Mouse (Mus musculus) forebrain, embryonic 12.5 days (tissue): Measurements from ENCODE around the gene Ankrd52. TPM values are rescaled to one million over a fixed set of nuclear protein-coding genes. Genes with fewer than 3 reads are reported as not detected.

ENCODE experiments used
- ATAC-seq: fragments of 200-750 bp; cut with Nextera tagmentation; 2 replicates; pipeline ENCODE4 v1.8.0; 2017; ENCODE audit warnings: moderate TSS enrichment; ENCODE audit not compliant: low FRiP score
- H3K27ac ChIP-seq: fragments of 300-500 bp; sonication (generic); 2 replicates; pipeline ENCODE4 v1.5.1; 2016; ENCODE audit warnings: mild to moderate bottlenecking
- H3K27me3 ChIP-seq: fragments of 300-500 bp; sonication (generic); 2 replicates; pipeline ENCODE4 v1.6.1; 2016; ENCODE audit warnings: mild to moderate bottlenecking
- H3K36me3 ChIP-seq: fragments of 300-500 bp; sonication (generic); replicated peaks from 2 replicates; pipeline ENCODE4 v1.6.1; 2016; ENCODE audit warnings: mild to moderate bottlenecking
- H3K4me1 ChIP-seq: fragments of 300-500 bp; sonication (generic); 2 replicates; pipeline ENCODE4 v1.6.1; 2016
- H3K4me2 ChIP-seq: fragments of 300-500 bp; sonication (generic); 2 replicates; pipeline ENCODE4 v1.6.1; 2016; ENCODE audit warnings: mild to moderate bottlenecking, moderate library complexity
- H3K4me3 ChIP-seq: fragments of 300-500 bp; sonication (generic); replicated peaks from 2 replicates; pipeline ENCODE4 v1.5.1; 2016; ENCODE audit warnings: mild to moderate bottlenecking
- H3K9ac ChIP-seq: fragments of 300-500 bp; sonication (generic); 2 replicates; pipeline ENCODE4 v1.6.1; 2016; ENCODE audit warnings: mild to moderate bottlenecking
- H3K9me3 ChIP-seq: fragments of 300-500 bp; sonication (generic); 2 replicates; pipeline ENCODE4 v1.6.1; 2016
- WGBS: fragments of 180-500 bp; shearing (Covaris S2); methylation state at CpG from one replicate; pipeline ENCODE4 v1.1.7; 2016; 5-methylcytosine and 5-hydroxymethylcytosine counted together
- polyA plus RNA-seq: library from polyadenylated mRNA; unstranded; fragments of >200 nt; fragmentation: Nextera tagmentation; extraction: Ambion mirVana; gene quantifications from 2 replicates; pipeline ENCODE4 v1.2.1, GENCODE M21; 2016

The Ankrd52 gene
- polyA plus RNA-seq, 1 experiment from 2014 or later: 13.9 TPM

DNA sequence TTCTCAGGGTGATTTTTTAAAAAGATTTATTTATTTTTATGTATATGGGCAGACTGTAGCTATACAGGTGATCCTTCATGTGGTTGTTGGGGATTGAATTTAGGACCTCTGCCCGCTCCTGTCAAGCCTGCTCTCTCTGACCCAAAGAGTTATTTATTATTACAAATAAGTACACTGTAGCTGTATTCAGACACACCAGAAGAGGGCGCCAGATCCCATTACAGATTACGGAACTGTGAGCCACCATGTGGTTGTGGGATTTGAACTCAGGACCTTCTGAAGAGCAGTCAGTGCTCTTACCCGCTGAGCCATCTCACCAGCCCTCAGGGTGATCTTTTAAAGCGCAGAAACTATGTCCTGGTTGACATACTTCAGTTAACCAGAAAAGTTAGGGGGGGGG lies 4.8 kb upstream of the Ankrd52 start:
- Histone ChIP-seq H3K4me2 (no peak overlapping the region), H3K27me3 (0 out of 2 replicates have a peak, but pooled peaks cover 3% of the 10 kb centered on the region), H3K4me3 (no peak overlapping the region), H3K9ac (no peak overlapping the region), H3K4me1 (peaks cover 26% of the 10 kb centered on the region), H3K36me3 (no peaks in the 10 kb centered on the region), H3K9me3 (no peaks in the 10 kb centered on the region), H3K27ac (no peak overlapping the region)
- 76% methylated on average over 5 of the region's 5 CpGs for WGBS
- ATAC-seq: no peak

DNA sequence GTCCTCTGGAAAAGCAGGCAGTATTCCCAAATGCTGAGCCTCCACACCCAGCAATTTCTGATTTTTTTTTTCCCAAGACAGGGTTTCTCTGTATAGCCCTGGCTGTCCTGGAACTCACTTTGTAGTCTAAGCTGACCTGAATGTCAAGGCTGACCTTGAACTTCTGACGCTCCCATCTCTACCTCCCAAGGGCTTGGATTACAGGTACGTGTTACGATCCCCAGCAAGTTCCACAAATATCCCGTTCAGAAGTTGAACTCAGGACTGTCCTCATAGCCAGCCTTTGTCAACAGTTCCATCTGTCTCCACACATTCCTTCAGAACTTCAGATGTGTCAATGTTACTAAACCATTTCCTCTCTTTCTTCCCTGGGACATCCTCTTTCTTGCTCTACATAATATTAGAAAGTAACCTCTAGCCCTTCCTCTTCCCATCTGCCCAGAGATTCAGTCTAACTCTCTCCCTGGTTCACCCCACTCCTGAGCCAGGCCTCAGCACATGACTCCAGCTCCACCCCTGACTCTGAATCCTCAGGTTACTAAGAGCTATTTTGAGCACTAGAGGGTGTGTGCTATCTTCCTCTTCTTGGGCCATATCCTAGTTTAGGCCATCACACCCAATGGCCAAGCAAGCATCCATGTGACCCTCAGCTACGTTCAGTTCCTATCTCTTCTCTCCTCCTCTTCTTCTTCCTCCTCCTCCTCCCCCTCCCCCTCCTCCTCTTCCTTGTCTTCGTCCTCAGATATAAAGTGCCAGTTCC lies 3.7 kb upstream of the Ankrd52 start:
- Histone ChIP-seq H3K9me3 (no peaks in the 10 kb centered on the region), H3K27ac (no peak overlapping the region), H3K36me3 (peaks cover 1% of the 10 kb centered on the region; the same call in 1 of the 2 replicates), H3K27me3 (0 out of 2 replicates have a peak, but pooled peaks cover 3% of the 10 kb centered on the region), H3K4me2 (no peak overlapping the region), H3K9ac (no peak overlapping the region), H3K4me1 (peaks cover 21% of the 10 kb centered on the region), H3K4me3 (no peak overlapping the region)
- no peak for ATAC-seq
- 82% methylated on average over 6 of the region's 6 CpGs for WGBS

DNA sequence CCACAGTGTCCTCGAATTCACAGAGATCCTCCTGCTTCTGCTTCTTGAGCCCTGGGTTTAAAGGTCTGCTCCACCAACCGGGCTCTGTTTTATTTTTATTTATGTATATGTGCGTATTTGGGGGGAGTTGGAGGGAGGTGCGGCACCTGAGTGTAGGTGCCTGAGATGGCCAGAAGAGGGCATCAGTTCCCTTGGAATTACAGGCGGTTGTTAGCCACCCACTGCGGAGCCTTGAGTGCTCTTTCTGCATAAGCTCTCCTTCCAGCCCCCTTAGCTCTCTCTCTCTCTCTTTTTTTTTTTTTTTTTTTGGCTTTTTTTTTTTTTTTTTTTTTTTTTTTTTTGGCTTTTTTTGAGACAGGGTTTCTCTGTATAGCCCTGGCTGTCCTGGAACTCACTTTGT lies 2.5 kb upstream of the Ankrd52 start:
- H3K36me3 ChIP-seq: peaks cover 12% of the 10 kb centered on the region
- no peak overlapping the region for H3K4me2 ChIP-seq
- no peak for ATAC-seq
- H3K27me3 ChIP-seq: 0 out of 2 replicates have a peak, but pooled peaks cover 3% of the 10 kb centered on the region
- H3K4me3 ChIP-seq: no peak overlapping the region
- WGBS: 83% methylated on average over 6 of the region's 6 CpGs
- no peak overlapping the region for H3K9ac ChIP-seq
- H3K9me3 ChIP-seq: no peaks in the 10 kb centered on the region
- H3K27ac ChIP-seq: no peak overlapping the region
- peaks cover 29% of the 10 kb centered on the region for H3K4me1 ChIP-seq

DNA sequence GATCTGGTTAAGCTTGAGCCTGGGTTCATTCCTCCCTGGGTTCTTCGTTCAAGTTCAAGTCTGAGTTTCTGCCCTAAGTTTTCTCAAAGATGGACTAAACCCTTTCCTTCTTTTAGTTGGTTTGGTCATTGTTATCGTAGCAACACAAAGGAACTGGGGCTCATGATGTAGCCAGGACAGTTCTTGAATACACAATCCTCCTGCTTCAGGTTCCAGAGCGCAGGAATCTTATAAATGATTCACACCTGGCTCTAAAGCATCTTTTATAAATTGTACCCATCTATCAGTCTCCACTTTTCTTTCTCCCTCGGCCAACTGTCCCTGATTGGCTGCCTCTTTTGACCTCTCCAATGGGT lies 838 bp upstream of the Ankrd52 start:
- H3K4me3 ChIP-seq: peak overlapping the region; percentile 100
- H3K9me3 ChIP-seq: no peaks in the 10 kb centered on the region
- H3K27me3 ChIP-seq: no peaks in the 10 kb centered on the region
- H3K4me2 ChIP-seq: peak overlapping the region; percentile 61
- peaks cover 29% of the 10 kb centered on the region for H3K36me3 ChIP-seq
- ATAC-seq: no peak
- H3K4me1 ChIP-seq: peaks cover 26% of the 10 kb centered on the region
- peak overlapping the region; percentile 99 for H3K9ac ChIP-seq
- 40% methylated on average over 4 of the region's 4 CpGs for WGBS
- H3K27ac ChIP-seq: peak overlapping the region; percentile 94

DNA sequence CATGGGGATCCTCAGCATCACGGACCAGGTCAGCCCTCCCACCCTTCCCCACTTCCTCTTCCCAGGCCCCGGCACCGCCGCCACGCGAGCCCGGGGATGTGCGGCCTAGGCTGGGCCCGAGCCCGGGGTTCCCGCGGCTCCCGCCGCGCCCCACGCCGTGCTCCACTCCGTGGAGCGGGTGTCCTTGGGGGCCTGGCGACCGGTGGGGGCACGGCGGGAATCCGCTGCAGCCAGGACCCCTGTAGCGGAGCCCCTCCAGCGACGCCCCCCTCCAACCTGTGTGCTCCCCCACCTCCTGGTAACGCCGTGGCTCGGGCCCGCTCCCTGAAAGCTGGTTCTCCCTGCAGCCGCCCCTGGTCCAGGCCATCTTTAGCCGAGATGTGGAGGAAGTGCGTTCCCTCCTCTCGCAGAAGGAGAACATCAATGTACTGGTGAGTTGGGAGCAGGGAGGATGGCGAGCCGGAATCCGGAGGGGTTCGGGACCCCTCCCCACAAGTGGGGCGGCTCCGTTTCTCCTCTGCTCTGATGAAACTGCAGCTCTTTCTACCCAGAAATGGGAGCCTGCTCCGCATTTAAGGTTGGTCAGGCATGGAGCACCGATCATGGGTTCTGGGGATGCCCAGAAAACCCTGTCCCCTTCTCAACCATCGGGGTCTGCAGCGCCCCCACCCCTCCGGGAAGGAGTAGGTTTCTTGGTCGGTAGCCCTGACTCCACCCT lies 466 bp downstream of the Ankrd52 start:
- H3K27me3 ChIP-seq: no peaks in the 10 kb centered on the region
- peak; percentile 82 for ATAC-seq

DNA sequence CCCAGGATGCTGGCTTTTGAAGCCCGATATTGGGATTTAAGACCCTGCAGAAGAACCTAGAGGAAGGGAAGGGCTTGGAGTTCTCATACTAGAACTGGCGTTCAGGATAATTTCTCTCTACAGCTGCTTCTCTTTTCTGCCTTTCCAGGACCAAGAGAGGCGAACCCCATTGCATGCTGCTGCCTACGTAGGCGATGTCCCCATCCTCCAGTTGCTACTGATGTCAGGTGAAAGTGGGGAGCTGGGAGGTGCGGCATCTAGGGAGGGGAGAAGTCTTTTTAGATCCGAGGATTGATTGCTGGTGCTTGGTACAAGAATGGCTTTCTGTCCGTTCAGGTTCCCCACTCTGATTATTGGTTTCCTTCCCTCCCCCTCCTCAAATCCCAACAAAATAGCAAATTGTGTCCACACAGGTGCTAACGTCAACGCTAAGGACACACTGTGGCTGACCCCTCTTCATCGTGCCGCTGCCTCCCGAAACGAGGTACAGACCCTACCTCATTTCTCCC lies 1.1 kb downstream of the Ankrd52 start:
- no peaks in the 10 kb centered on the region for H3K27me3 ChIP-seq
- no peak for ATAC-seq

More for the DNA sequence above, 466 bp downstream of the Ankrd52 start:
- under 1% methylated on average over 23 of the region's 47 CpGs for WGBS
- peaks cover 26% of the 10 kb centered on the region for H3K4me1 ChIP-seq
- peak overlapping the region; percentile 100 for H3K4me3 ChIP-seq
- no peaks in the 10 kb centered on the region for H3K9me3 ChIP-seq
- H3K4me2 ChIP-seq: peak overlapping the region; percentile 61
- H3K27ac ChIP-seq: peak overlapping the region; percentile 94
- H3K36me3 ChIP-seq: peaks cover 40% of the 10 kb centered on the region
- H3K9ac ChIP-seq: peak overlapping the region; percentile 99

DNA sequence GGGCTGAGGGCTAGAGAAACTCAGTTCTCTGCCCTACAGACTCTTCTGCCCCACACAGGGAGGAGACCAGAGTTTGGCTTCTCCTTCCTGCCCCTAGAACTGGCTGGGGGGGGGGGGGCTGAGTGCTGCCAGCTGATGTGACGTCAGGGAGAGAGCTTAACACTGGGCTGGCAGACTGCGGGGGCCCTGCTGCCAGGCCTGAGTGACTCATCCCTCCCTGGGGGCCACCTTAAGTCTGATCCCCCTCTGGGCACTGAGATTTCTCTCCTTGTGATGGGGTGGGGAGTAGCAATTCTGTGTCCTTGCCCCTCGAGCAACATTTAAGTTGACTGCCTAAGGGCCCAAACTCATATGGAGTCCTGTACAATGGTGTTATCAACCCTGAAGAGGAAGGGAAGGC lies 1.5 kb downstream of the Ankrd52 start:
- H3K36me3 ChIP-seq: peaks cover 51% of the 10 kb centered on the region
- H3K9ac ChIP-seq: peak overlapping the region; percentile 99
- 80% methylated on average over 3 of the region's 3 CpGs for WGBS
- 0 out of 2 replicates have a peak overlapping the region, but pooled peaks have one; percentile 94 for H3K27ac ChIP-seq
- H3K9me3 ChIP-seq: no peaks in the 10 kb centered on the region
- H3K4me1 ChIP-seq: peaks cover 26% of the 10 kb centered on the region
- peak overlapping the region; percentile 61 for H3K4me2 ChIP-seq
- no peaks in the 10 kb centered on the region for H3K27me3 ChIP-seq
- H3K4me3 ChIP-seq: peak overlapping the region; percentile 100
- no peak for ATAC-seq

More for the DNA sequence above, 1.1 kb downstream of the Ankrd52 start:
- Histone ChIP-seq H3K4me1 (peaks cover 26% of the 10 kb centered on the region), H3K36me3 (peaks cover 46% of the 10 kb centered on the region), H3K9me3 (no peaks in the 10 kb centered on the region), H3K9ac (peak overlapping the region; percentile 99), H3K4me2 (peak overlapping the region; percentile 61), H3K4me3 (peak overlapping the region; percentile 100), H3K27ac (peak overlapping the region; percentile 94)
- 56% methylated on average over 14 of the region's 14 CpGs for WGBS

GRCm38 (mm10) chr10:128379260-128379659 lies 2.3 kb downstream of the Ankrd52 start:
- WGBS: 95% methylated on average over 7 of the region's 7 CpGs
- Histone ChIP-seq H3K4me3 (0 out of 2 replicates have a peak overlapping the region, but pooled peaks have one; percentile 7), H3K9ac (peak overlapping the region; percentile 36; the same call in 1 of the 2 replicates), H3K36me3 (peaks cover 59% of the 10 kb centered on the region), H3K9me3 (no peaks in the 10 kb centered on the region), H3K27me3 (no peaks in the 10 kb centered on the region), H3K4me2 (no peak overlapping the region; the same call in none of the 2 replicates), H3K27ac (no peak overlapping the region), H3K4me1 (peaks cover 26% of the 10 kb centered on the region)
- ATAC-seq: no peak

- no peak overlapping the region for H3K4me2 ChIP-seq
- H3K27ac ChIP-seq: no peak overlapping the region
- H3K4me3 ChIP-seq: no peak overlapping the region
- H3K27me3 ChIP-seq: no peaks in the 10 kb centered on the region
- H3K4me1 ChIP-seq: peaks cover 26% of the 10 kb centered on the region
- no peak overlapping the region for H3K9ac ChIP-seq
- peaks cover 72% of the 10 kb centered on the region for H3K36me3 ChIP-seq
- WGBS: 87% methylated on average over 5 of the region's 5 CpGs
- H3K9me3 ChIP-seq: no peaks in the 10 kb centered on the region
- no peak for ATAC-seq
These were observed 3.6 kb downstream of the Ankrd52 start for GRCm38 (mm10) chr10:128380565-128380964.

- Histone ChIP-seq H3K9ac (no peak overlapping the region), H3K4me3 (no peak overlapping the region), H3K27ac (no peak overlapping the region), H3K36me3 (peaks cover 91% of the 10 kb centered on the region), H3K4me1 (peaks cover 17% of the 10 kb centered on the region), H3K9me3 (no peaks in the 10 kb centered on the region), H3K27me3 (no peaks in the 10 kb centered on the region), H3K4me2 (no peak overlapping the region)
- WGBS: 95% methylated on average over 8 of the region's 8 CpGs
- ATAC-seq: no peak
These were observed 5.6 kb downstream of the Ankrd52 start for GRCm38 (mm10) chr10:128382482-128382881.

- no peaks in the 10 kb centered on the region for H3K4me1 ChIP-seq
- H3K27ac ChIP-seq: no peak overlapping the region
- 95% methylated on average over 7 of the region's 7 CpGs for WGBS
- H3K27me3 ChIP-seq: no peaks in the 10 kb centered on the region
- no peak overlapping the region for H3K9ac ChIP-seq
- H3K4me2 ChIP-seq: no peak overlapping the region
- no peak overlapping the region for H3K4me3 ChIP-seq
- no peaks in the 10 kb centered on the region for H3K9me3 ChIP-seq
- ATAC-seq: no peak
- peaks cover 98% of the 10 kb centered on the region for H3K36me3 ChIP-seq
These were observed 9.0 kb downstream of the Ankrd52 start for GRCm38 (mm10) chr10:128385902-128386301.

GRCm38 (mm10) chr10:128388941-128389340 lies 12.0 kb downstream of the Ankrd52 start:
- no peak overlapping the region for H3K9ac ChIP-seq
- no peak for ATAC-seq
- 90% methylated on average over 14 of the region's 14 CpGs for WGBS

More at GRCm38 (mm10) chr10:128388941-128389340, 12.0 kb downstream of the Ankrd52 start:
- Histone ChIP-seq H3K27ac (no peak overlapping the region), H3K27me3 (no peaks in the 10 kb centered on the region), H3K4me3 (no peak overlapping the region), H3K36me3 (peaks cover 98% of the 10 kb centered on the region), H3K9me3 (no peaks in the 10 kb centered on the region), H3K4me1 (peaks cover 8% of the 10 kb centered on the region; the same call in 1 of the 2 replicates), H3K4me2 (no peak overlapping the region)
